Mouse (Mus musculus) testis, postnatal 14 days (tissue): ENCODE results near the gene Rbck1.
"Not testable (repeated sequence)": the region's sequence is repeated elsewhere in the genome, so short reads cannot be mapped to it uniquely, and the experiment has no call there.

Experiments
- DNase-seq: peaks from one replicate; pipeline ENCODE4 v3.0.0; 2021; ENCODE audit warnings: low spot score

Rbck1 gene

GRCm38 (mm10) chr2:152294541-152294940, 37.9 kb downstream of the Rbck1 start:
- DNase-seq: no peak

DNA sequence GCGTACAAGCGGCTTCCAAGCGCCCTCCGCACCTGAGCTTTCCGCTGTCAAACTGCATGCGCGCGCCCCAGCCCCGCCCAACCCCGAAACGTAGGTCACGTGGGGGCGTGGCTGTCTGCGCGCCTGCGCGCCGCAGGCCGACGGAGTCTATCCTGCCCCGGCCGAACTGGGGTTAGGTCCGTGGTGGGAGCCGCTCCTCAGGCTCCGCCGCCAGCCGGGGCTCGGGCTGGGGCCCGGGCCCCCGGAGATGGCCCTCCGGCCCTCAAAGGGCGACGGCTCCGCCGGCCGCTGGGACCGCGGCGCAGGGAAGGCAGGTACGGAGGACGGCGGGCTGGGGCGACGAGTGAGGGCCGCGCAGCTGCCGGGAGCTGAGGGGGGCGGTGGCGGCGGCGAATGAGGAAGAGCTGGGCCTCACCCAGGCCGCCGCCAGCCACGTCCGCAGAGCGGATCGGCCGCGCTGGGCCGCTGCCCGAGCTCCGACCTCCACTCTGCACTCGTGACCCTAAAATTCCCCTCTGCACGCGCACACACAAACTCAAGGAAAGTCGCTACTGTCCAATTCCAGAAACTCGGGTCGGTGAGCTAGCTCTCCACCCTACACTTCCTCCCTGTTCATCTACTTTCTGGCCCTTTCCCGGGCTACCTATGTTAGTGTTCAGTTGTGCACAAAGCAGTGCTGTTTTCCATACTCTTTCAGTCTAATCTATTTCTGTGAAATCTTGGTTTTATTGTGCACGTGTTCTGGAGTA, 38.6 kb downstream of the Rbck1 start, which contains the start of gene Tbc1d20:
Gene Tbc1d20, plus strand, starts transcription at position 102 of the 749 bp plus-strand sequence.
- peak; percentile 94 for DNase-seq

DNA sequence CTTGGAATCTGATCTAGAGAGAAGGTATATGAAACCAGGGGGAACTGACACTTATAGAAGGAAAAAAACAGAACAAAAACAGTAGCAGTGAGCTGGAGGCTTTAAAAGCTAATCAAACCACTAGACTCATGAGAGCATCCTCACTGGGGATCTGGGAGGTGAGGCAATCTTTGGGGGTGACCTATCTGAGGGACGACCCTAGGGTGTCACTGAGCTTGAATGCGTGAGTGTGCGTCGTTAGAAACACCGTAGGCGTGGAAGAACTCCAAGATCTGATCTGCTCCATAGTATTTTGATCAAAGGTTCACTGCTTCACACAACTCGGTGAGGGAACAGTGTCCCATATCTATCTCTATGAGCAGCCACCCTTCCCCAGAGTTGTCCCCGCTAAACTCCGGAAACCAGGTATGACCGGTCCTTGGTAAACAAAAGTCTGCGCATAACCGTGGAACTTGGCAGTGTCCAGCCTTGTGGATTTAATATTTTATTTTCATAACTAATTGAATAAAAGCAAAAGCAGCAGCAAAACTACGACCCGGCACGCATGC, 39.2 kb downstream of the Rbck1 start:
- no peak for DNase-seq

DNA sequence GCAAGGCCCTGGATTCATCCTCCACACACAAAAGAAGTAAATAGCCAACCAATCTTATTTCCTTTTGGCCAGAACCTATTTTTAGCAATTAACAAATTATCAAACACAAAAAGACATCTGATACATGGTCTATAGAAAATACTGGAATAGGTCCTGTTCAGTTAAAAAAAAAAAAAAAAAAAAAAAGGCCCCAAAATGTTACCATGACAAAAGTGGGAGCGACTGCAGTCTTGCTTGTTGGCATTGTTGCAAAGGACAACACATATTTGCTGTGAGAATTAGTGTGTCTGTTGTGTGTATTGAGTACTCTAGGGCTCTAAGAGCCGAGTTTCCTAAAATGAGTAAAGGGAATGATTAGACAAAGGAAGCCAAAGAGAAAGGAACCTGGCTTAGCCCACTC, 40.0 kb downstream of the Rbck1 start:
- no peak for DNase-seq

- not testable (repeated sequence) for DNase-seq
Measured at GRCm38 (mm10) chr2:152289623-152290022, 42.8 kb downstream of the Rbck1 start.

- no peak for DNase-seq
Measured at GRCm38 (mm10) chr2:152288046-152288445, 44.4 kb downstream of the Rbck1 start.

DNA sequence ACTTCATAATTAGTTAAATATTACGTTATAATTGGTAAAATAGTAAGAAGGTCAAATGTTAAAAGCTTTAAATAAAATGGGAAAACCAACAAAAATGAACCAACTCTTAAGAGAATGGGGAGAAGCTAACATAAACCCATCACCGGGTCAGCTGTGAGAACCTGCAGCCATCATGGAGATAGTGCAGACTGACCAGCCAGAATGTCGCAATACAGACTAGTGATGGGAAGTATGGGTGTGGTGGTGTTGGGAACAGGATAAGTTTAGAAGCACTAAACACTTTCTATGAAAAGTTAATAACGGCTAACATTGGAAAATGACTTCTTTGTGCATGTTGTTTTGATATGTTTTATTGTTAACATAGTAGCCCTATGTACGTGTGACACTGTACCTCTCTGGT, 44.9 kb downstream of the Rbck1 start:
- no peak for DNase-seq

GRCm38 (mm10) chr2:152281407-152281806, 51.0 kb downstream of the Rbck1 start:
- DNase-seq: no peak

DNA sequence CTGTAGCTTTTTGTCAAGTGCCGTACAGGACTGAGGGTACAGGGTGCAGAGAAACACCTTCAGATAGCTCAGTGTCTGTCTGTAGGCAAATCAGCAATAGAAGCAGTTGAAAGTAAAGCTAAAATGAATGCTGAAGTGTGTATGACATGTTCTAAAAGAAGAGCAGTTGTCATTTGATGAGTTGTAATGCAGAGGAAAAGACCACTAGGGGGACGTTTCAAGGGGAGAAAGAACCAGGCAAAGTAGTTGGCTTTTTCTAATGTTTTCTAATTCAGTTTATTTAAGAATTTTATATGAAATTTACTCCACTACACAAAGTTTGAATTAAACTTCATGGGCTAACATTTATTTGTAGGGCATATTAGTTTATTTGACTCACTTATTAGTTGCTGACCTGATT, 58.8 kb downstream of the Rbck1 start:
- no peak for DNase-seq
